Mouse (Mus musculus) heart, embryonic 12.5 days (tissue): ENCODE results near the gene Pitpnm3. TPM values are rescaled to one million over a fixed set of nuclear protein-coding genes. Genes with fewer than 3 reads are reported as not detected.

Source experiments
- ATAC-seq: fragments of 200-750 bp; cut with Nextera tagmentation; 2 replicates; pipeline ENCODE4 v1.8.0; 2017; ENCODE audit warnings: moderate TSS enrichment, moderate library complexity; ENCODE audit not compliant: insufficient number of reproducible peaks, low FRiP score
- H3K27ac ChIP-seq: fragments of 300-500 bp; sonication (generic); 2 replicates; pipeline ENCODE4 v1.5.1; 2016; ENCODE audit warnings: mild to moderate bottlenecking, moderate library complexity; ENCODE audit not compliant: poor library complexity, severe bottlenecking
- H3K27me3 ChIP-seq: fragments of 300-500 bp; sonication (generic); replicated peaks from 2 replicates; pipeline ENCODE4 v1.6.1; 2016; ENCODE audit warnings: mild to moderate bottlenecking, moderate library complexity
- H3K36me3 ChIP-seq: fragments of 300-500 bp; sonication (generic); 2 replicates; pipeline ENCODE4 v1.6.1; 2016; ENCODE audit warnings: mild to moderate bottlenecking, moderate library complexity
- H3K4me1 ChIP-seq: fragments of 300-500 bp; sonication (generic); replicated peaks from 2 replicates; pipeline ENCODE4 v1.6.1; 2016; ENCODE audit warnings: mild to moderate bottlenecking
- H3K4me2 ChIP-seq: fragments of 300-500 bp; sonication (generic); 2 replicates; pipeline ENCODE4 v1.6.1; 2016; ENCODE audit warnings: mild to moderate bottlenecking, moderate library complexity
- H3K4me3 ChIP-seq: fragments of 300-500 bp; sonication (generic); 2 replicates; pipeline ENCODE4 v1.5.1; 2016; ENCODE audit warnings: mild to moderate bottlenecking
- H3K9ac ChIP-seq: fragments of 300-500 bp; sonication (generic); 2 replicates; pipeline ENCODE4 v1.6.1; 2016; ENCODE audit warnings: mild to moderate bottlenecking, moderate library complexity
- H3K9me3 ChIP-seq: fragments of 300-500 bp; sonication (generic); replicated peaks from 2 replicates; pipeline ENCODE4 v1.6.1; 2016; ENCODE audit warnings: mild to moderate bottlenecking, moderate library complexity
- WGBS: fragments of 180-500 bp; shearing (Covaris S2); methylation state at CpG from one replicate; pipeline ENCODE4 v1.1.7; 2016; 5-methylcytosine and 5-hydroxymethylcytosine counted together
- polyA plus RNA-seq: library from polyadenylated mRNA; unstranded; fragments of >200 nt; fragmentation: Nextera tagmentation; extraction: Ambion mirVana; gene quantifications from 2 replicates; pipeline ENCODE4 v1.2.1, GENCODE M21; 2016

The Pitpnm3 gene
- polyA plus RNA-seq, 1 experiment from 2014 or later: 0.13 TPM

GRCm38 (mm10) chr11:72049171-72049759, 86.3 kb downstream of the Pitpnm3 start:
- H3K9me3 ChIP-seq: no peaks in the 10 kb centered on the region
- no peak overlapping the region for H3K27ac ChIP-seq
- WGBS: 68% methylated on average over 8 of the region's 8 CpGs
- no peak overlapping the region for H3K9ac ChIP-seq
- H3K27me3 ChIP-seq: peaks cover 50% of the 10 kb centered on the region
- ATAC-seq: no peak
- H3K36me3 ChIP-seq: peaks cover 30% of the 10 kb centered on the region
- H3K4me3 ChIP-seq: no peak overlapping the region
- no peak overlapping the region for H3K4me2 ChIP-seq
- peaks cover 19% of the 10 kb centered on the region for H3K4me1 ChIP-seq

- Histone ChIP-seq H3K27ac (no peak overlapping the region), H3K4me3 (no peak overlapping the region), H3K36me3 (peaks cover 30% of the 10 kb centered on the region), H3K9me3 (no peaks in the 10 kb centered on the region), H3K4me2 (no peak overlapping the region), H3K9ac (no peak overlapping the region), H3K27me3 (peaks cover 45% of the 10 kb centered on the region), H3K4me1 (peaks cover 24% of the 10 kb centered on the region)
- WGBS: 60% methylated on average over 6 of the region's 6 CpGs
- ATAC-seq: no peak
These were observed 86.8 kb downstream of the Pitpnm3 start for GRCm38 (mm10) chr11:72048730-72049129.

- WGBS: 79% methylated on average over 3 of the region's 3 CpGs
- H3K4me2 ChIP-seq: peak overlapping the region; percentile 94
- ATAC-seq: no peak
- no peak overlapping the region for H3K27ac ChIP-seq
- peaks cover 49% of the 10 kb centered on the region for H3K4me1 ChIP-seq
- peaks cover 5% of the 10 kb centered on the region for H3K27me3 ChIP-seq
- no peak overlapping the region for H3K4me3 ChIP-seq
- no peak overlapping the region for H3K9ac ChIP-seq
- H3K9me3 ChIP-seq: no peaks in the 10 kb centered on the region
- peaks cover 30% of the 10 kb centered on the region for H3K36me3 ChIP-seq
These were observed 91.3 kb downstream of the Pitpnm3 start for GRCm38 (mm10) chr11:72044231-72044630.

- no peaks in the 10 kb centered on the region for H3K27me3 ChIP-seq
- no peak for ATAC-seq
- no peak overlapping the region for H3K27ac ChIP-seq
- H3K4me1 ChIP-seq: peaks cover 51% of the 10 kb centered on the region
- H3K4me2 ChIP-seq: peak overlapping the region; percentile 94
- peak overlapping the region; percentile 79 for H3K4me3 ChIP-seq
- peak overlapping the region; percentile 60 for H3K9ac ChIP-seq
- WGBS: 2% methylated on average over 14 of the region's 14 CpGs
- peaks cover 30% of the 10 kb centered on the region for H3K36me3 ChIP-seq
- H3K9me3 ChIP-seq: no peaks in the 10 kb centered on the region
These were observed 92.9 kb downstream of the Pitpnm3 start for GRCm38 (mm10) chr11:72042631-72043030.

GRCm38 (mm10) chr11:72041768-72042607, 93.6 kb downstream of the Pitpnm3 start, which contains the start of gene Pimreg:
Pimreg (plus strand) TSS chr11:72042032.
- peaks cover 27% of the 10 kb centered on the region for H3K36me3 ChIP-seq
- H3K27ac ChIP-seq: peak within 1 kb of the TSS; percentile 52
- peak; percentile 86 for ATAC-seq
- under 1% methylated on average over 52 of the region's 52 CpGs for WGBS
- 0 out of 2 replicates have a peak, but pooled peaks cover 4% of the 10 kb centered on the region for H3K27me3 ChIP-seq
- peaks cover 51% of the 10 kb centered on the region for H3K4me1 ChIP-seq
- peak within 1 kb of the TSS; percentile 79 for H3K4me3 ChIP-seq
- no peaks in the 10 kb centered on the region for H3K9me3 ChIP-seq
- peak within 1 kb of the TSS; percentile 94 for H3K4me2 ChIP-seq
- H3K9ac ChIP-seq: peak within 1 kb of the TSS; percentile 73

- WGBS: 14% methylated on average over 6 of the region's 6 CpGs
- H3K36me3 ChIP-seq: peaks cover 20% of the 10 kb centered on the region
- peak overlapping the region; percentile 73 for H3K9ac ChIP-seq
- peaks cover 51% of the 10 kb centered on the region for H3K4me1 ChIP-seq
- ATAC-seq: 0 out of 2 replicates have a peak, but pooled peaks have one; percentile 10
- H3K9me3 ChIP-seq: no peaks in the 10 kb centered on the region
- peak overlapping the region; percentile 79 for H3K4me3 ChIP-seq
- 0 out of 2 replicates have a peak, but pooled peaks cover 4% of the 10 kb centered on the region for H3K27me3 ChIP-seq
- peak overlapping the region; percentile 52 for H3K27ac ChIP-seq
- H3K4me2 ChIP-seq: peak overlapping the region; percentile 94
These were observed 94.2 kb downstream of the Pitpnm3 start for GRCm38 (mm10) chr11:72041290-72041767.

GRCm38 (mm10) chr11:72039599-72040386, 95.8 kb downstream of the Pitpnm3 start:
- H3K9me3 ChIP-seq: no peaks in the 10 kb centered on the region
- ATAC-seq: no peak
- peaks cover 5% of the 10 kb centered on the region for H3K36me3 ChIP-seq
- H3K9ac ChIP-seq: 0 out of 2 replicates have a peak overlapping the region, but pooled peaks have one; percentile 36
- peak overlapping the region; percentile 53 for H3K4me2 ChIP-seq
- no peak overlapping the region for H3K4me3 ChIP-seq
- H3K4me1 ChIP-seq: peaks cover 57% of the 10 kb centered on the region
- H3K27me3 ChIP-seq: 0 out of 2 replicates have a peak, but pooled peaks cover 4% of the 10 kb centered on the region
- H3K27ac ChIP-seq: no peak overlapping the region
- WGBS: 30% methylated on average over 16 of the region's 16 CpGs

GRCm38 (mm10) chr11:72037996-72038395, 97.6 kb downstream of the Pitpnm3 start:
- Histone ChIP-seq H3K4me3 (no peak overlapping the region), H3K4me1 (peaks cover 42% of the 10 kb centered on the region), H3K27me3 (0 out of 2 replicates have a peak, but pooled peaks cover 4% of the 10 kb centered on the region), H3K27ac (no peak overlapping the region), H3K4me2 (no peak overlapping the region), H3K9me3 (no peaks in the 10 kb centered on the region), H3K9ac (no peak overlapping the region), H3K36me3 (no peaks in the 10 kb centered on the region)
- 2% methylated on average over 4 of the region's 4 CpGs for WGBS
- ATAC-seq: no peak

- peaks cover 41% of the 10 kb centered on the region for H3K4me1 ChIP-seq
- no peaks in the 10 kb centered on the region for H3K9me3 ChIP-seq
- H3K9ac ChIP-seq: no peak within 1 kb of the TSS
- H3K4me2 ChIP-seq: no peak within 1 kb of the TSS
- no peak for ATAC-seq
- 0 out of 2 replicates have a peak, but pooled peaks cover 4% of the 10 kb centered on the region for H3K27me3 ChIP-seq
- H3K27ac ChIP-seq: no peak within 1 kb of the TSS
- no peak within 1 kb of the TSS for H3K4me3 ChIP-seq
- no peaks in the 10 kb centered on the region for H3K36me3 ChIP-seq
- 52% methylated on average over 4 of the region's 4 CpGs for WGBS
These were observed 98.2 kb downstream of the Pitpnm3 start, which contains the start of gene Aipl1 for GRCm38 (mm10) chr11:72037409-72037808. Aipl1 (minus strand) TSS chr11:72037509.

- no peaks in the 10 kb centered on the region for H3K9me3 ChIP-seq
- H3K9ac ChIP-seq: no peak overlapping the region
- H3K27ac ChIP-seq: no peak overlapping the region
- no peak for ATAC-seq
- H3K4me2 ChIP-seq: no peak overlapping the region
- WGBS: 82% methylated on average over 3 of the region's 3 CpGs
- peaks cover 29% of the 10 kb centered on the region for H3K4me1 ChIP-seq
- H3K36me3 ChIP-seq: no peaks in the 10 kb centered on the region
- H3K4me3 ChIP-seq: no peak overlapping the region
- H3K27me3 ChIP-seq: peaks cover 30% of the 10 kb centered on the region
These were observed 103.0 kb downstream of the Pitpnm3 start for GRCm38 (mm10) chr11:72032589-72032988.
